Mouse (Mus musculus): Measurements from ENCODE around the gene Ctcf. TPM values are rescaled to one million over a fixed set of nuclear protein-coding genes. Genes with fewer than 3 reads are reported as not detected.

Gene Ctcf
- 162 TPM for polyA plus RNA-seq (2017; shearing (Covaris generic))

GRCm38 (mm10) chr8:105636018-105636962, at the start of gene Ctcf:
Ctcf (plus strand) TSS chr8:105636568.

GRCm38 (mm10) chr8:105604804-105605381, 31.5 kb upstream of the Ctcf start, which contains the start of gene Ripor1:
Ripor1 (plus strand) TSS chr8:105605255.

GRCm38 (mm10) chr8:105636963-105637510, 669 bp downstream of the Ctcf start, which contains the start of gene Agrp:
Agrp (minus strand) TSS chr8:105637393.

GRCm38 (mm10) chr8:105685796-105686308, 49.5 kb downstream of the Ctcf start, which contains the start of gene Carmil2:
Carmil2 (plus strand) TSS chr8:105686274.

GRCm38 (mm10) chr8:105700966-105701824, 64.8 kb downstream of the Ctcf start, which contains the start of the genes Acd and Pard6a:
Acd (minus strand) TSS chr8:105701102.
Pard6a (plus strand) TSS chr8:105701148.

GRCm38 (mm10) chr8:105707498-105708403, 71.4 kb downstream of the Ctcf start, which contains the start of the genes 4933405L10Rik and Enkd1:
4933405L10Rik (plus strand) TSS chr8:105707655.
Enkd1 (minus strand) TSS chr8:105708210.

Other genes with a start within 250 kb of the Ctcf start
- gene Kctd19, start 223.1 kb upstream of the Ctcf start, polyA plus RNA-seq (2017; shearing (Covaris generic)): not detected
- not detected for gene Lrrc36, start 223.0 kb upstream of the Ctcf start, polyA plus RNA-seq (2017; shearing (Covaris generic))
- 1.8 TPM for gene Tppp3, start 165.0 kb upstream of the Ctcf start, polyA plus RNA-seq (2017; shearing (Covaris generic))
- 9.3 TPM for gene Zdhhc1, start 139.7 kb upstream of the Ctcf start, polyA plus RNA-seq (2017; shearing (Covaris generic))
- 0.74 TPM for gene Hsd11b2, start 117.8 kb upstream of the Ctcf start, polyA plus RNA-seq (2017; shearing (Covaris generic))
- gene Atp6v0d1, start 70.5 kb upstream of the Ctcf start, polyA plus RNA-seq (2017; shearing (Covaris generic)): 68.6 TPM
- gene Ripor1, start 31.3 kb upstream of the Ctcf start, polyA plus RNA-seq (2017; shearing (Covaris generic)): 11.9 TPM
- 1.6 TPM for gene Agrp, start 825 bp downstream of the Ctcf start, polyA plus RNA-seq (2017; shearing (Covaris generic))
- gene Carmil2, start 49.7 kb downstream of the Ctcf start, polyA plus RNA-seq (2017; shearing (Covaris generic)): 88.2 TPM
- 75.5 TPM for gene Acd, start 64.5 kb downstream of the Ctcf start, polyA plus RNA-seq (2017; shearing (Covaris generic))
- gene Pard6a, start 64.6 kb downstream of the Ctcf start, polyA plus RNA-seq (2017; shearing (Covaris generic)): 30.0 TPM
- gene 4933405L10Rik, start 71.1 kb downstream of the Ctcf start, polyA plus RNA-seq (2017; shearing (Covaris generic)): not detected
- 2.7 TPM for gene Enkd1, start 71.6 kb downstream of the Ctcf start, polyA plus RNA-seq (2017; shearing (Covaris generic))
- gene Gfod2, start 122.1 kb downstream of the Ctcf start, polyA plus RNA-seq (2017; shearing (Covaris generic)): 5.1 TPM
- gene Ranbp10, start 190.8 kb downstream of the Ctcf start, polyA plus RNA-seq (2017; shearing (Covaris generic)): 50.6 TPM
- not detected for gene Tsnaxip1, start 191.2 kb downstream of the Ctcf start, polyA plus RNA-seq (2017; shearing (Covaris generic))
- gene Cenpt, start 216.7 kb downstream of the Ctcf start, polyA plus RNA-seq (2017; shearing (Covaris generic)): 14.2 TPM
- gene Thap11, start 218.6 kb downstream of the Ctcf start, polyA plus RNA-seq (2017; shearing (Covaris generic)): 14.2 TPM
- gene Nutf2, start 224.0 kb downstream of the Ctcf start, polyA plus RNA-seq (2017; shearing (Covaris generic)): 12.5 TPM
- gene Edc4, start 244.3 kb downstream of the Ctcf start, polyA plus RNA-seq (2017; shearing (Covaris generic)): 74.2 TPM